Mouse (Mus musculus) megakaryocyte, adult 5-6 weeks (primary cell): ENCODE data around the gene 1700122O11Rik. TPM values are rescaled to one million over a fixed set of nuclear protein-coding genes. Genes with fewer than 3 reads are reported as not detected.

Experiments used
- total RNA-seq, 2 experiments: library from RNA; stranded (forward) in 1 of 2; stranded (reverse) in 1 of 2; fragments of 153-499, 151-499 nt in 1 of 2; fragments of 221-1000, 200-1000 nt in 1 of 2; gene quantifications; 2 replicates each; pipeline versions ENCODE4 v1.2.3 to v1.2.4; 2015 to 2017

The 1700122O11Rik gene
- total RNA-seq, 2 experiments from 2014 or later = not detected

Other genes starting within 250 kb of the 1700122O11Rik start
- gene Mdfi, start 203.6 kb downstream of the 1700122O11Rik start, total RNA-seq (2015) = not detected in 2 replicates
- not detected in 2 replicates for gene Mdfi, start 203.6 kb downstream of the 1700122O11Rik start, total RNA-seq (2017)
- 7.1 and 8.8 TPM in 2 replicates for gene Foxp4, start 113.6 kb downstream of the 1700122O11Rik start, total RNA-seq (2015)
- 1.1 and 2.2 TPM in 2 replicates for gene Foxp4, start 113.6 kb downstream of the 1700122O11Rik start, total RNA-seq (2017)
- not detected in 2 replicates for gene 1700067P10Rik, start 51.0 kb upstream of the 1700122O11Rik start, total RNA-seq (2015)
- not detected in 2 replicates for gene 1700067P10Rik, start 51.0 kb upstream of the 1700122O11Rik start, total RNA-seq (2017)
- gene 9830107B12Rik, start 108.0 kb upstream of the 1700122O11Rik start, total RNA-seq (2015) = 9.9 and 12.1 TPM in 2 replicates
- 19.1 and 19.9 TPM in 2 replicates for gene 9830107B12Rik, start 108.0 kb upstream of the 1700122O11Rik start, total RNA-seq (2017)
- gene A530064D06Rik, start 129.0 kb upstream of the 1700122O11Rik start, total RNA-seq (2015) = 43.0 and 46.9 TPM in 2 replicates
- gene A530064D06Rik, start 129.0 kb upstream of the 1700122O11Rik start, total RNA-seq (2017) = 58.8 and 60.9 TPM in 2 replicates
- 5.4 and 6.6 TPM in 2 replicates for gene Trem1, start 194.5 kb upstream of the 1700122O11Rik start, total RNA-seq (2015)
- gene Trem1, start 194.5 kb upstream of the 1700122O11Rik start, total RNA-seq (2017) = 18.9 and 19.2 TPM in 2 replicates
- 77.8 and 87.0 TPM in 2 replicates for gene Trem3, start 209.5 kb upstream of the 1700122O11Rik start, total RNA-seq (2015)
- gene Trem3, start 209.5 kb upstream of the 1700122O11Rik start, total RNA-seq (2017) = 72.1 and 98.8 TPM in 2 replicates
- 5.5 and 6.3 TPM in 2 replicates for gene Treml4, start 226.0 kb upstream of the 1700122O11Rik start, total RNA-seq (2015)
- gene Treml4, start 226.0 kb upstream of the 1700122O11Rik start, total RNA-seq (2017) = 15.4 and 20.2 TPM in 2 replicates